Mouse (Mus musculus): ENCODE measurements around the gene Plcb1. TPM values are rescaled to one million over a fixed set of nuclear protein-coding genes. Genes with fewer than 3 reads are reported as not detected.

Plcb1 gene
- 5.5 and 6.2 TPM in 2 replicates for polyA plus RNA-seq (2015; fragmentation: Nextera tagmentation; extraction: Ambion mirVana)

GRCm38 (mm10) chr2:134785970-134786855 is at the start of gene Plcb1:
Gene Plcb1 (plus strand): TSS chr2:134786067.

Other genes starting within 250 kb of the Plcb1 start
- 0.18 TPM in 1 of 2 replicates, not detected in the other for gene Hao1, start 231.7 kb upstream of the Plcb1 start, polyA plus RNA-seq (2015; fragmentation: Nextera tagmentation; extraction: Ambion mirVana)
- gene Tmx4, start 141.9 kb upstream of the Plcb1 start, polyA plus RNA-seq (2015; fragmentation: Nextera tagmentation; extraction: Ambion mirVana): 8.1 and 10.2 TPM in 2 replicates

All from urinary bladder, postnatal 0 days (tissue).